Mouse (Mus musculus) lung, postnatal 36 days (tissue): Measurements from ENCODE around the gene Naaladl2.

ENCODE experiments used
- DNase-seq: peaks from one replicate; pipeline ENCODE4 v3.0.0; 2022; ENCODE audit warnings: mixed read lengths

The Naaladl2 gene

GRCm38 (mm10) chr3:23937299-23937698, 1206.8 kb downstream of the Naaladl2 start:
- no peak for DNase-seq

- DNase-seq = no peak
These were observed 1216.0 kb downstream of the Naaladl2 start for GRCm38 (mm10) chr3:23928097-23928496.

- DNase-seq = no peak
These were observed 1236.4 kb downstream of the Naaladl2 start for GRCm38 (mm10) chr3:23907682-23908081.

GRCm38 (mm10) chr3:23865688-23866087, 1278.4 kb downstream of the Naaladl2 start:
- DNase-seq = no peak

- DNase-seq = no peak
These were observed 1286.8 kb downstream of the Naaladl2 start for GRCm38 (mm10) chr3:23857275-23857674.

- DNase-seq = peak; percentile 14
These were observed 1326.5 kb downstream of the Naaladl2 start for GRCm38 (mm10) chr3:23817585-23817984.

GRCm38 (mm10) chr3:23758746-23759145, 1385.3 kb downstream of the Naaladl2 start:
- peak; percentile 19 for DNase-seq
